Mouse (Mus musculus): ENCODE results near the gene Ccdc70. TPM values are rescaled to one million over a fixed set of nuclear protein-coding genes. Genes with fewer than 3 reads are reported as not detected.
"Not testable (repeated sequence)": the region's sequence is repeated elsewhere in the genome, so short reads cannot be mapped to it uniquely, and the experiment has no call there.

The Ccdc70 gene
- total RNA-seq (2012; rRNA removed) (not detected in 2 replicates), polyA plus RNA-seq (2012; ENCODE audit: insufficient read depth in 1 of 2, insufficient read length in 2 of 2, low read depth in 1 of 2, low replicate concordance in 2 of 2, missing spikeins in 1 of 2) (not detected)

DNA sequence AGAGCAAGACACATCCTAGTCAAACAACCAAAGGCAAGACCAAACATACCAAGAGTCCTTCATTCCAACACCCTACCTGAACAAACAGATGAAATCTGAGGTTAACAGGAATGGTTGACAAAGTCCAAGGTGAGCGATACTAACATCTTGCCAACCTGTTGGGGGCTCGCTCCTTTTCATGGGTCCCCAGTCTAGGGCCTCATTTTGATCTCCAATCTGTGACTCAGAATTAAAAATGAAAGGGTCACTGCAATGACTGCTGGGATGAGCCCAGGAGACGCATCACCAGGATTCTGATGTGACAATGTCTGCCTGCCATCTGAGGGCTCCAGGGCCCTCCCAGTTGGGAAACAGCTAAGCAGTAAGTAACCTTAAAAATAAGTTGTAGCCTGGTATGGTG is at the start of gene Ccdc70:
Gene Ccdc70 (plus strand): TSS at position 301 of the 400 bp plus-strand sequence.
- no peak within 1 kb of the TSS for H3K4me3 ChIP-seq (ENCODE audit: control insufficient read depth in 1 of 2, insufficient read depth in 1 of 2, low read depth in 2 of 2, low read length in 2 of 2)
- no peaks in the 10 kb centered on the region for H3K36me3 ChIP-seq (ENCODE audit: control insufficient read depth in 1 of 2, insufficient read depth in 2 of 2, low read length in 2 of 2)
- H3K79me2 ChIP-seq (ENCODE audit: control insufficient read depth, insufficient read depth, low read length, poor library complexity): no peaks in the 10 kb centered on the region
- H3K9ac ChIP-seq (ENCODE audit: control insufficient read depth, low read depth, low read length, poor library complexity, severe bottlenecking): no peak within 1 kb of the TSS
- no peak within 1 kb of the TSS for H3K27ac ChIP-seq (ENCODE audit: control insufficient read depth, low read depth, low read length)
- H3K4me1 ChIP-seq (ENCODE audit: control insufficient read depth in 1 of 2, insufficient read depth in 2 of 2, low read length in 2 of 2): no peaks in the 10 kb centered on the region
- no peaks in the 10 kb centered on the region for H3K27me3 ChIP-seq (ENCODE audit: control insufficient read depth in 1 of 2, insufficient read depth in 2 of 2, low read length in 2 of 2)
- TF ChIP-seq CTCF (IDR thresholded peaks at IDR 0.05 in 2 of 3, conservative IDR thresholded peaks at IDR 0.05 in 1 of 3; ENCODE audit: control insufficient read depth in 1 of 3, insufficient read depth in 1 of 3, low read depth in 2 of 3, low read length in 3 of 3, poor library complexity in 1 of 3, severe bottlenecking in 1 of 3) (no peak), UBTF (IDR thresholded peaks at IDR 0.05; ENCODE audit: borderline replicate concordance, insufficient read depth, low read depth, low read length) (no peak), SIN3A (IDR thresholded peaks at IDR 0.05; ENCODE audit: low read length) (no peak), ZNF384 (IDR thresholded peaks at IDR 0.05; ENCODE audit: low read depth, low read length) (no peak), NRF1 (IDR thresholded peaks at IDR 0.05; ENCODE audit: insufficient read depth, low read depth, low read length, poor library complexity, severe bottlenecking) (no peak), MAX (IDR thresholded peaks at IDR 0.05; ENCODE audit: low read length) (no peak), ZC3H11A (IDR thresholded peaks at IDR 0.05; ENCODE audit: low read depth, low read length) (no peak)
- no peaks in the 10 kb centered on the region for H3K9me3 ChIP-seq (replicated peaks; ENCODE audit: insufficient read depth, low read length)
- DNase-seq (ENCODE audit: low read depth, low spot score): no peak

GRCm38 (mm10) chr8:21930754-21931153 is 38.8 kb upstream of the Ccdc70 start:
- H3K9ac ChIP-seq (ENCODE audit: control insufficient read depth, low read depth, low read length, poor library complexity, severe bottlenecking); H3K4me1 ChIP-seq (ENCODE audit: control insufficient read depth in 1 of 2, insufficient read depth in 2 of 2, low read length in 2 of 2); H3K36me3 ChIP-seq (ENCODE audit: control insufficient read depth in 1 of 2, insufficient read depth in 2 of 2, low read length in 2 of 2); H3K79me2 ChIP-seq (ENCODE audit: control insufficient read depth, insufficient read depth, low read length, poor library complexity); H3K4me3 ChIP-seq (ENCODE audit: control insufficient read depth in 1 of 2, insufficient read depth in 1 of 2, low read depth in 2 of 2, low read length in 2 of 2); DNase-seq (ENCODE audit: low read depth, low spot score); H3K27ac ChIP-seq (ENCODE audit: control insufficient read depth, low read depth, low read length); H3K27me3 ChIP-seq (ENCODE audit: control insufficient read depth in 1 of 2, insufficient read depth in 2 of 2, low read length in 2 of 2); H3K9me3 ChIP-seq (replicated peaks; ENCODE audit: insufficient read depth, low read length): not testable (repeated sequence)

GRCm38 (mm10) chr8:21932610-21933009 is 37.0 kb upstream of the Ccdc70 start, which contains the start of gene Defb15:
Gene Defb15 (minus strand): TSS chr8:21932710.
- no peak within 1 kb of the TSS for H3K27ac ChIP-seq (ENCODE audit: control insufficient read depth, low read depth, low read length)
- no peaks in the 10 kb centered on the region for H3K79me2 ChIP-seq (ENCODE audit: control insufficient read depth, insufficient read depth, low read length, poor library complexity)
- no peaks in the 10 kb centered on the region for H3K4me1 ChIP-seq (ENCODE audit: control insufficient read depth in 1 of 2, insufficient read depth in 2 of 2, low read length in 2 of 2)
- no peak within 1 kb of the TSS for H3K9ac ChIP-seq (ENCODE audit: control insufficient read depth, low read depth, low read length, poor library complexity, severe bottlenecking)
- H3K9me3 ChIP-seq (replicated peaks; ENCODE audit: insufficient read depth, low read length): no peaks in the 10 kb centered on the region
- no peak for DNase-seq (ENCODE audit: low read depth, low spot score)
- no peak within 1 kb of the TSS for H3K4me3 ChIP-seq (ENCODE audit: control insufficient read depth in 1 of 2, insufficient read depth in 1 of 2, low read depth in 2 of 2, low read length in 2 of 2)
- no peaks in the 10 kb centered on the region for H3K27me3 ChIP-seq (ENCODE audit: control insufficient read depth in 1 of 2, insufficient read depth in 2 of 2, low read length in 2 of 2)
- TF ChIP-seq USF1 (IDR thresholded peaks at IDR 0.05; ENCODE audit: low read depth, low read length): no peak
- no peak for TF ChIP-seq POLR2AphosphoS2 (IDR thresholded peaks at IDR 0.05; ENCODE audit: low read length)
- no peak for TF ChIP-seq MXI1 (IDR thresholded peaks at IDR 0.05; ENCODE audit: low read depth, low read length)
- no peak for TF ChIP-seq ZC3H11A (IDR thresholded peaks at IDR 0.05; ENCODE audit: low read depth, low read length)
- no peak for TF ChIP-seq ELF1 (IDR thresholded peaks at IDR 0.05; ENCODE audit: low read depth, low read length)
- no peak for TF ChIP-seq GABPA (IDR thresholded peaks at IDR 0.05; ENCODE audit: low read depth, low read length)
- no peak for TF ChIP-seq RAD21 (IDR thresholded peaks at IDR 0.05; ENCODE audit: low read depth, low read length)
- no peak for TF ChIP-seq JUND (IDR thresholded peaks at IDR 0.05; ENCODE audit: low read depth, low read length)
- no peak for TF ChIP-seq HCFC1 (IDR thresholded peaks at IDR 0.05; ENCODE audit: low read depth, low read length)
- TF ChIP-seq POLR2AphosphoS5 (IDR thresholded peaks at IDR 0.05; ENCODE audit: borderline replicate concordance, low read depth, low read length): no peak
- TF ChIP-seq MYB (IDR thresholded peaks at IDR 0.05; ENCODE audit: low read depth, low read length): no peak
- no peak for TF ChIP-seq EP300 (IDR thresholded peaks at IDR 0.05; ENCODE audit: low read depth in 1 of 2, low read length in 2 of 2)
- TF ChIP-seq MYC (IDR thresholded peaks at IDR 0.05; ENCODE audit: low read depth, low read length): no peak
- no peak for TF ChIP-seq CTCF (IDR thresholded peaks at IDR 0.05 in 2 of 3, conservative IDR thresholded peaks at IDR 0.05 in 1 of 3; ENCODE audit: control insufficient read depth in 1 of 3, insufficient read depth in 1 of 3, low read depth in 2 of 3, low read length in 3 of 3, poor library complexity in 1 of 3, severe bottlenecking in 1 of 3)
- TF ChIP-seq MEF2A (IDR thresholded peaks at IDR 0.05; ENCODE audit: extremely low read depth, insufficient replicate concordance, low read depth, low read length, poor library complexity, severe bottlenecking): no peak
- TF ChIP-seq KAT2A (conservative IDR thresholded peaks at IDR 0.05; ENCODE audit: low read depth, low read length): no peak
- no peak for TF ChIP-seq USF2 (IDR thresholded peaks at IDR 0.05; ENCODE audit: borderline replicate concordance in 1 of 2, insufficient read depth in 1 of 2, low read depth in 1 of 2, low read length in 2 of 2)
- H3K36me3 ChIP-seq (ENCODE audit: control insufficient read depth in 1 of 2, insufficient read depth in 2 of 2, low read length in 2 of 2): no peaks in the 10 kb centered on the region

Data from MEL (cell line).